Mouse (Mus musculus): ENCODE measurements around the gene Itgb1bp1.

The Itgb1bp1 gene

DNA sequence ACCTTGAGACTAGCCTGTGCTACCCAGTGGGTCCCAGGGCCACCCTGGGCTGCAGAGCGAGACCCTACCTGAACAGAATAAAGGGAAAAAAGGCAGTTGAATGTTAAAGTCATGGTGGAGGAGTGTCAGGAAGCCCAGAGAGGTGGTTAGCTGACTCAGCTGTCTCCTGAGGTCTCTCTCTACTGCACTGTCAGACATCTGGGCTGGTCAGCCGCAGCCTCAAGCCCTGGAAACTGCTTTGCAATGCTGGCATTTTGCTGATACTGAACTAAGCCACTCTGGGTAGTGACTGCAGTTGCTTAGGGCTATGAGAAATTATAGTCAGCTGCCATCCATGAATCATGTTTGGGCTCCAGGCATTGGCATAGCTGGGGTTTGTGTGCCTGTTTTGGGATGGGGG, 51.5 kb downstream of the Itgb1bp1 start:
- DNase-seq = no peak

GRCm38 (mm10) chr12:21233727-21234126, 52.4 kb downstream of the Itgb1bp1 start:
- DNase-seq = no peak

GRCm38 (mm10) chr12:21229076-21229918, 56.8 kb downstream of the Itgb1bp1 start:
- DNase-seq = no peak

DNA sequence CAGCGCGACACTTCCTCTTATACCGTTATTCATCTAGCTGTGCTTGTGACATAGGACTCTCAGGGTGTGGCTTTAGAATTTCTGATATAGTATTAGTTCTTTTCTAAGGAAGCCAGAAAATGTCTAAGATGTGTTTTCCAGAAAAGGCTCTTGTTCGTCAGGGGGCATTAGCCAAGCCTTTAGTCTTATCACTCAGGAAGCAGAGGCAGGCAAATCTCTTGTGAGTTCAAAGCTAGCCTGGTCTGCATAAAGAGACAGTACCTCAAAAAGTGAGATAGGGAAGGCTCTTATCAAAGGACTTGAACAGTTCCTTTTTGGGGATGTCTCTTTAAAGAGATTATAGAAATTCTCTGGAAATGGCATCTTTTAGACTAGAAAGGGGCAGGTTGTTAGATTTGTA, 57.4 kb downstream of the Itgb1bp1 start:
- no peak for DNase-seq

GRCm38 (mm10) chr12:21227076-21227980, 58.8 kb downstream of the Itgb1bp1 start:
- peak; percentile 71 to 72 for DNase-seq

- no peak for DNase-seq
Measured at GRCm38 (mm10) chr12:21226316-21226715, 59.8 kb downstream of the Itgb1bp1 start.

DNA sequence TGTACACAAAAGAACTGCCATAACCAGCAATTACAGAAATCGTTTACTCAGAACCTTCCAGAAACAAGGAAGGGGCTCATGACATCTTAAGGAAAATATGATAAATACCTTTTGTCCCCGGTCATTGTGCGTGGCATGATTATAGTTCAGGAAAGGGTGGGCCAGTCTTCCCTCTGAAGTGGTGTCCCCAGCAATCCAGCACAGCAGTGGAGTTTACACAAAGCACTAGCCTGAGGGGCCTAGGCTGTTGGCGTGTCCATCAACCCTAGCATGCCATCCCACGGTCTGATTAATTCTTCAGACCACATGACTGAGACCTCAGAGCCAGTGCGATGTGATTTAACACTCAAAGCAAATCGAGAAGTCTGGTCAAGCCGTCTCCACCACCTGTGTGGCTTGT, 60.7 kb downstream of the Itgb1bp1 start:
- DNase-seq = no peak

DNA sequence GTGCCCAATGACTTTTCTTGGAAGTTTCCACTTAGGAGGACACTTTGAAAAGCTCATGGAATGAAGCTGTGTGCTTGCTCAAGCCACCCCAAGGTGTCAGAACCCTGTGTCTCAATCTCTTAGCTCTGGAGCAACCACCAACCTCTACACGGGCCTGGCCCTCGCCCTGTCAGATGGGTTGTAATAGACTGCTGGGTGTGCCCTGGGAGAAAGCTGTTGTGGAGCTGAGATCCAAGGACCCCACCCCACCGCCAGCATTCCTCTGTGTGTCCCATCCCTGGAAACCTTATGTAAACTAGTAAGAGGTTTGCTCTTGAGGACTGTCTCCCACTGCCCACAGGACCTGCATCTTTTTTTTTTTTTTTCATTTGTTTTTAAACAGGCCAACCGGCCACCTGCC, 62.2 kb downstream of the Itgb1bp1 start:
- DNase-seq = no peak

DNA sequence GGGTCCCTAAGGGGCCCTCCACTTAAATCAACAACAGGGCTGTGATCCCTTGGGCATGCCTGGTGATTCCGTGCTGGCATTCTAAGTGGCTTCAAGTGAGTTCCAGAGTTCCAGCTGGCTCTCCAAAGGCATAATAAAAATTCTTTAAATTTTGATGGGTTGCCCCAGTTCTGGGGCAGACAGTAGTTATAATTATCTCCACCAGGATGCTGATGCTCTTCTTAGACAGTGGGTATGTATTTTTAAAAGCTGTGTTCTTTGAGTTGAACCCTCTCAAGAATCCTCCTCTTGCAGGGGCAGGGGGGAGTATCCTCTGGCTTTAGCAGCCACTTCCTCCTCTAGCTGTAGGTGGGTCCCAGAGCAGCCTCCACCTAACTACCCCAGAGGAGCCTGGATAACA, 65.5 kb downstream of the Itgb1bp1 start:
- no peak for DNase-seq

DNA sequence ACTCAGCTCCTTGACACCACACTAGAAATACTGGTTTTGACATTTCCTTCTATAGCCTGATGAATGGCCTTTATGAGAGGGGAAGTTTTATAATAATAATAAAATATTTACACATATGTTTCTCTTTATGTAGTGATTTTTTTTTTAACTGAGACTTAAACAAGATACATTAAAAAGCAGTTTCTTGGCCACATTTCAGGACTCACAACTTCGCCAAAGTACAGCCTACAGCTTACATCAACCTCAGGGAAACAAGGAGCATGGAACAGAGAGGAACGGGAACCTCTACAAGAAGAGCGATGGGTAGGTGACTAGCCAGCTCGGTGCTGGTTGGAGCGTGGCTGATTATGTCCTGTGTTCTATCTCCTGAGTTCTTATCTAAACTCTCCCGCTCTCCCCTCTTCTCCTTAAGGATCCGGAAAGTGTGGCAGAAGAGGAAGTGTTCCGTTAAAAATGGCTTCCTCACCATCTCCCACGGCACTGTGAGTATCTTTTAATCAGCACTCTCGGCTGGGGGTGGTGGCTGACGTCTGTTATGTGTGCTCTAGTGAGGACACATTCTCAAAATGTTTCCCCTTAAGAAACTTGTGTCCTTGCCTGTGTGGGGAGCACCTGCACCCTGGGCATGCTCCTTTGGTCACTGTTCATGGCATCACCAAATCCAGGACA, 68.2 kb downstream of the Itgb1bp1 start:
- no peak for DNase-seq

DNA sequence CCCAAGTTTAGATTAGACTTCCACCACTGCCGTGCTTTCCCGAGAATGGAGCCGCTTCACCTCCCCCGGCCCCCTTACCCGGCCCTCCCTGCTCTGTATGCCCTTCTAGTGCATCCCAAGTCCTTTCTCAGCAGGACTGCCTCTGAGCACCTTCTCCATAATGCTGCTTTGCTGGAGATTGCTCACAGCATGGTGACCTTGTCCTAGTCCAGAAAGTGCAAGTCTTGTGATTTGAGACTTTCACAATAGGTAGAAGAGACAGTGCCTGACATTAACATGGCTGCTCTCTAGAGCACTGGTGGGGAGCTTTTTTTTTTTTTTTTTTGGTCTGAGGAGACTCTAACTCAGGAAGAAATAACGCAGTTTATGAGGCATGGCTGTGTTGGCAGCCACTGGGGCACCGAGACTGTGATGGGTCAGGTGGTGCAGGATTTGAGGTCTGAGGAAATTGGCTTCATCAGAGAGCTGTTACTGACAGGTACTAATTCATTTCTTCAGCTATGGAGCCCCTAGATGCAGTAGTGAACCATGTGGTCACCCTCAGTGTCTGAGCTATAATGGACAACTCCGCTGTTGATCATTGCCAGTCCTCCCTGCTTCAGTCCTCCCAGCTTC, 71.4 kb downstream of the Itgb1bp1 start:
- no peak for DNase-seq

DNA sequence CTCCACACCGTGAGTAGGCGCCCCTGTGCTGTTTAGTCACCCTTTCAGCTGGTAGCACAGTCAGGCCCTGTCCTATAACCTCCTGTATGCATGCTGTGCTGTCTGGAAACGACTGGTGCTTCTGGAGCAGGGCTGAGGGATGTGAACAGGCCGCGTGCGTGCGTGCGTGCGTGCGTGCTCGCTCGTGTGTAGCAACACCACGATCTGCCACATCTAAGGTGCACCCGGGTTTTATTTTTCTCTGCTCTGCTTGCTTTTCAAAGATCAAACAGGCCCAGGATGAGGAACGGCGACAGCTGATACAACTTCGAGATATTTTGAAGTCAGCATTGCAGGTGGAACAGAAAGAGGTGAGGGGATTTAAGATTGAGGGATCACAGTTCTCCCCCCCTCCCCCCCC, 73.2 kb downstream of the Itgb1bp1 start:
- DNase-seq = no peak

- DNase-seq = no peak
Measured at GRCm38 (mm10) chr12:21209273-21209672, 76.8 kb downstream of the Itgb1bp1 start.

DNA sequence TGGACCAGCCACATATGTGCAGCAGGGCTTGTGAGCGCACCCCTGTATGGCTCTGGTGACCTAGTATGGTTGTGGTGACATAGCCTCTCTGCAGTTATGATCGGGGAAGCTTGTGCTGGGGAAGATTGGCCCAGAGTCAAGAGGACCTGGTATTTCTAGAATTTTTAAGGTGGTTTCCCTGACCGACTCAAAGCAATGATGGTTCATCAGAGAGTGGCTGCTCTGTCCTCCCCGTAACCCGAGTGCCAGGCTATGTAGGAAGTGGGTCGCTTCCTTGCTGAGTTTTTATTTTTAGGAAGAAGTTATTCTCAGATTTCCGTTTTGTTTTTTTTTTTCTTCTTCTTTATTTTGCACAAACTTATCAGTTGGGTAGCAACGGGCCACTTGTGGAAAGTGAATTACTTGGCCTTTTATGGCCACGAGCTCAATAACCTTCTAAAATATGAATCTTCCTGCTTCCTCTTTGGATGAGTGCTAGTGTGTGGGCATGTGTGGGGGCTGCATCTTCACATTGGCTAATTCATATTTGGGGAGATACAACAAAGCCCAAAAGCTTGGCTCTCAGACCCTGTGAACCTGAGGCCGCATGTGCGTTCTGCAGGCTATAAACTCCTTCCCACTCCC, 77.8 kb downstream of the Itgb1bp1 start:
- DNase-seq = no peak

GRCm38 (mm10) chr12:21207422-21207821, 78.7 kb downstream of the Itgb1bp1 start:
- DNase-seq = no peak

DNA sequence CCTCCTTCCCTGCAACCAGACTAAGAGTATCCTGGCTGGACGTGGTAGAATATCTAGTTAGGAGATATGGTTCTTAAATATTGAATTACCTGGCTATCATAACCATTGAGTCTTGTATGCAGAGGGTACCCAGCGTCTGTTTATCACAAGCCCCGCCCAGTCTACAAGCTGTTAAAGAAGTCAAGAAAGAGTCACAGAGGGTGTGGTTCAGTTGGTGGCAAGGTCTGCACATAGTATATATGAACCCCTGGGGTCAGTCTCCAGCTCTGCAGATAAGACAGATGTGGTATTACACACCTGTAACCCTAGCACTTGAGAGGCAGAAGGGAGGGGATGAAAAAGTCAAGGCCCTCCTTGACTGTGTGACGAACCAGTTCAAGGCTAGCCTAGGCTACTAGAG, 80.3 kb downstream of the Itgb1bp1 start:
- DNase-seq = no peak

DNA sequence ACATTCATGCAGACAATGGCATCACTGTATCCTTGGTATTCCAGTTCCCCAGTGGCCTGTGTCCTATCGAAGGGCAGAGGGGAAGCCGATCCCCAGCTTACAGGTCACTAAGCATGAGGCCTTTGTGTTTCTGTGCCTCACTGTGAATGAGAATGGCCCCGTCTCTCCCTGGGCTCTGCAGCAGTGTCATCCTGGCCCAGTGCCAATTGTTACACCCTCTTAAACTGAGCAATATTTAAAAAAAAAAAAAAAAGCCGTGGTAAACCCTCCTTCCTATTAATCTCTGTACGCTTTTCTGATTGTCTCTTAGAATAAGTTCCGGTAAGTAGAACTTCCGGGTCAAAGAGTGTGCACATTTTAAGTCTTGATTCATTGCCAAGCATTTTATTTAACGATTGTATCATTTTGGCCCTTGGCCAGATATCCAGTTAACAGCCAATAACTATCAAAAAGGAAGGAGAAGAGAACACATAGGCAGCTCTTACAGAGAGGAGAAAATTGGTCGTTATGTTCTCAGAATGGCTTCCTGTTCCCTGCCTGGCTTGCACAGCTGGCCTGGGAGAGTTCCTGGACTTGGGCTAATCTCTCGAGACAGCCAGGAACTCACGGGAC, 81.3 kb downstream of the Itgb1bp1 start:
- DNase-seq = peak; percentile 25 to 46

- no peak for DNase-seq
Measured at GRCm38 (mm10) chr12:21201485-21202269, 84.4 kb downstream of the Itgb1bp1 start.

GRCm38 (mm10) chr12:21200613-21201012, 85.5 kb downstream of the Itgb1bp1 start:
- no peak for DNase-seq

- no peak for DNase-seq
Measured at GRCm38 (mm10) chr12:21196420-21196819, 89.7 kb downstream of the Itgb1bp1 start.

DNA sequence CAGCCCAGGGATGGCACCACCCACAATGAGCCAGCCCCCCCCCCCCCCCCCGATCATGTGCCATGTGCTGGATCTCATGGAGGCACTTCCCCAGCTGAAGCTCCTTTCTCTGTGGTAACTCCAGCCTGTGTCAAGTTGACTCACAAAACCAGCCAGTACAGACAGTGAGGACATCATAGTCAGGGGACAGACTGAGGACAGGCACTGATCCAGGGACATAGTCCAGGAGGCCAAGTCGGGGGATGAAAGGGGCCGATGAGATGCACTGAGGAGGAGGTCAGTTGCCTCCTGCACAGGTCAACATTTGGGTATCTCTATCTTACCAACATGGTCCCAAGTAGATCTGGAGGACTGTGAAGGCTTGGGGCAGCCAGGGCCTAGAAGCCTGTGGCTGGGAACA, 90.6 kb downstream of the Itgb1bp1 start:
- DNase-seq = no peak
